Mouse (Mus musculus) layer of hippocampus, postnatal 36 days (tissue): ENCODE measurements around the gene Rrp15. TPM values are rescaled to one million over a fixed set of nuclear protein-coding genes. Genes with fewer than 3 reads are reported as not detected.
"Not testable (repeated sequence)": the region's sequence is repeated elsewhere in the genome, so short reads cannot be mapped to it uniquely, and the experiment has no call there.

Experiments
- DNase-seq, 2 experiments: peaks; one replicate each; pipeline ENCODE4 v3.0.0; 2022
- total RNA-seq, 2 experiments: library from RNA; stranded (reverse); gene quantifications; 2 replicates each; pipeline ENCODE4 v1.2.3; 2021

Gene Rrp15
- 10 to 100 TPM; 14.7 to 14.8 TPM for total RNA-seq

GRCm38 (mm10) chr1:186748724-186749653 is at the start of gene Rrp15:
TSS of gene Rrp15 (minus strand) at chr1:186749358.
- peak; percentile 81 to 83 for DNase-seq

DNA sequence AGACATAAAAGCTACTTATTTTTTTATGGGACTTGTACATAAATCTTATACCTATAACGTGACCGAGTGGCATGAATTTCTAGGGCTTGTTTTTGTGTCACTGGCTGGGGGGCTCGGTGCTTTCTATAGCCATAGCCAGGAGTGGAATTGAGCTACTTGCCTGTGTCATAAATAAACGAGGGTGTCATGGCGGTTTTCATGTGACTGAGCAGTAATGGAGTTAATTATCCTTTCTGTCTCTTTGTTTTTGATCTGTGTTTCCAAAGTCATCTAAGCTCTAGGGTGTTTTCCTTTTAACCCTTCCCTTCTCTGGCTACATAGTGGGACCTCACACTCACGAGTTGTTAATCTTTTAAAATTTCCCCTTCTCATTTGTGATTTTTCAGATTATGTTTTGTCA is 48.8 kb upstream of the Rrp15 start:
- DNase-seq, result no peak

DNA sequence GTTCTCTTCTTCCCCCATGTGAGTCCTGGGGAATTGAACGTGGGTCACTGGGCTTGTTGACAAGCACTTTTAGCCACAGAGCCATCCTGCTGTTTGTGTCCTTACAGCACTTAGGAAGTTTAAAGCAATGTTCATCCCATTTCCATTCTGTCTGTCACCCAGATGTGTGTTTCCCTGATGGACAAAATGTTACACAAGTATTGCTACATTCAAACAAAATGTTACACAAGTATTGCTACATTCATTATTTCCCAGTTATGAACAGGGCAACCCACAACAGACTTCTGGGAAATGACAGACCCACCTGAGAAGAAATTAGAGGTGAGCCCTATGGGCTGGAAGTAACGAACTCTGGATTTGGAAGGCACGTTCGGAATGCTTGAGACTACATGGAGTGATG is 36.2 kb upstream of the Rrp15 start:
- no peak for DNase-seq

GRCm38 (mm10) chr1:186780826-186781225 is 31.7 kb upstream of the Rrp15 start:
- no peak for DNase-seq

GRCm38 (mm10) chr1:186773124-186773523 is 24.0 kb upstream of the Rrp15 start:
- DNase-seq, result no peak

DNA sequence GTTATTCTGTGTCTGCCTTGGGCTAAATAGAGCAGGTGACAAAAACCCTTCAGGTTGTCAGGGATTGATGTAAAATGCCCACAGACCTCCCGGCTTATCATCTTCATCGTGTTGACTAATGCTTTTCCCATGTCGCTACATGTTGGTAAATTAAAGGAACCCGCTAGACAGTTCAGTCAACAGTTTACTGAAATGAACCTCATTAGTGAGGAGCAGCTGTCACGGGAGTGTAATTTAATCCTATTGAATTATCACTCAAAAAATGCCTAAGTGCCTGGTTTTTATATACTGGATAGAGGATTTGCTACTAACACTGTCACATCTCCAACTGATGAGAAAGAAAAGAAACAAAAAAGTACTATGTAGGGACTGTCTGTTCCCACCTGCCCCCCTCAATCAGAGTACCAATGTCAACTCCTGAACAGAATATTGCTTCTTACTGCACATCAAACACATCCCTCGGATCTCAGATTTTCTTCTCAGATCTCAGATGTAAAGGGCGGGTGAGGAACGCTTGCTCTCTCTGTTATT is 23.5 kb upstream of the Rrp15 start:
- DNase-seq, result no peak

DNA sequence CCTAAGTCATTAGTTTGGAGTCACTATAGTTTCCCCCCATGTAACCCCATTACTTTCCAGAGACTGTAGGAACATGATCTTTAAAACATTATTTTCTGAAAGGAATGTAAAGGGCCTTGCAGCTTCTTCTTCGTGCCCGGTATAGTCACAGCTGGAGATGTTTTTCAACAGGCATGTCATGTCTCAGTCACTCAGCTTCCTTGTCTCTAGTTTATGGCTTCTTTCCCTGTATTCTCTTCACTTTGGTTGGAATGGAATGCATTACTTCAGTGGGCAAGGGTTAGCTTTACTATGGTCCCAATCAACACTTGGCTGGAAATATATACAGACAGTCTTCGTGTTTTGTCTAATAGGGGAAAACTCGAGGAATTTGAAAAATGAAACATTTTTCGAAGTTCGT is 22.8 kb upstream of the Rrp15 start:
- DNase-seq, result no peak

DNA sequence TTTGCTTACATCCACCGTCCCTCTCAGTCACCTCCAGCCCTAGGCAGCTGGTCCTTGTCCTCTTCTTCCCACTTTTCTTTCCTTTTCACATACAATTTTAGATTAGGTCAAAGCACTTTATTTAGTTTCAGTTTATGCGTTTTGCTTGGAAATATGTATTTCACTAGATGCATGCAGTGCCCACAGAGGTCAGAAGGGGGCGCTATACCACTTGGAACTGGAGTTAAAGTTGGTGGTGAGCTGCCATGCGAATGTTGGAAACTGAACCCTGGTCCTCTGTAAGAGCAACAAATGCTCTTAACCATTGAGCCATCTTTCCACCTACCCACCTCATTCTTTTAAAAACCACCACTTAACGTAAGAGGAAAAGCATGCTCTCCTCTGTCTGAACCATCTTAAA is 21.5 kb upstream of the Rrp15 start:
- no peak for DNase-seq

DNA sequence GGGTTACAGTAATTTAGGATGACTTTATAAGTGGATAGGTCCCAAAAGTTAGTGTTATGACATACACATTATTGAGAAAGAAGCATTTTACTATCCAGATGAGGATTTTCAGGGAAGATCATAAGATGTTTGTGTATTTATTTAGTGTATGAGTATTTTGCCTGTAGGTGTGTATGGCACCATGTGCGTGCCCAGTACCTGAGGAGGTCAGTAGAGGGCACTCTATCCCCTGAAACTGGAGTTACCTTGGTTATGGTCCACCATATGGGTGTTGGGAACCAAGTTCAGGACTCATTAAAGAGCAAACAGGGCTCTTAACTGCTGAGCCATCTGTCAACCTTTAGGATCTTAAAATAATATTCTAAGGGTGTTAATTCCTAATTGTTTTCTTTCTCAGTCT is 19.2 kb upstream of the Rrp15 start:
- no peak for DNase-seq

DNA sequence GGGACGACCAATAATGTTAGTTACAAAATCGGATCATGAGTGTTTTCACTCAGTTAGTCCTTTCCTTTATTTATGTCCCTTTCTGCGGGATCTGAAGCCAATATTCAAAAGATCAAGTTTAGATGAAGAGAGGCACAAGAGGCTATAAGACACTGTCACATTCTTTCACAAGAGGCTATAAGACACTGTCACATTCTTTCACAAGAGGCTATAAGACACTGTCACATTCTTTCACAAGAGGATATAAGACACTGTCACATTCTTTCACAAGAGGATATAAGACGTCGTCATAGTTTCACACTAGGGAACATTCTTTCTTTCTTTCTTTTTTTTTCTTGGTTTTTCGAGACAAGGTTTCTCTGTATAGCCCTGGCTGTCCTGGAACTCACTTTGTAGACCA is 14.3 kb upstream of the Rrp15 start:
- DNase-seq, result not testable (repeated sequence)

DNA sequence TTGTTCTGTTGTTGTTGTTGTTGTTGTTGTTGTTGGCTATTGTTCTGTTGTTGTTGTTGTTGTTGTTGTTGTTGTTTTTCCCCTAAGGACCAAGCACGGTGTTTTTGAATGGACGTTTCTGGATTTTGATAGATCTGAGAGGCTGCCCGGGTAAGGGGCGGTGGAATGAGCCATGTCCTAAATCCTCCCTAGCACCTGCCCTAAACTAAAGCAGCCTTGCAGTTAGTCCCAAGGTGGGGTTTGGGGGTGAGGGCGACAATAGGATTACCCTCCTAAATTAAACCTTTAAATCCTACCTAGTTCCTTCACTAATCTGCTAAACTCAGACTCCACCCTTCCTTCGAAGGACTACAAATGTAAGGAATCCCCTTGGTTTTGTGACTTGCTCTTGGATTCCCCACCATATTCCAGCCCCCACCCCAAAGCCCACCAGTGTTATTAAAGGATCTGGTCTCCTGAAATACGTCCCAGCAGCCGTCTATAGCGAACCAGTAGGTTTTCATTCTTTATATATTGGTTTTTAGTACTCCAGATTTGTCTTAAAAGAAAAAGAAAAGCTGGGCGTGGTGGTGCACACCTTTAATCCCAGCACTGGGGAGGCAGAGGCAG is 621 bp upstream of the Rrp15 start:
- DNase-seq, result peak in 1 of 2 experiments; percentile 5

DNA sequence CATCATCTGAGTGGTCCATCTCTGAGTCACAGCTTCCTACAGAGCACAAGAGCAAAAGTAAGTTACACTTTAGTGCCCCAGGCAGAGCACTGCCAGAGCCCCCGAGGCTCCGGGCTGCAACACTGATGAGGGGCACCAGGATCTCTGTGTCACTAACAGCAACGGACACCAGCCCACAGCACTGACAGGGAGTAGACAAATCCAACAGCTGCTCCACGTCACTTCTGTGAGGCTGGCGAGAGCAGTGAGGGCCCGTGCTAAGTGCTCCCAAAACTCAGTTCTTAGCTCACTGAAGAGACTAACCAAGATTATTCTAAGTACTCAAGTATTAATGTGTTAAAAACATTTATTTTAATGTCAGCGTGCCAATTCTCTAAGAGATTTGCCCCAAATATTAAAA is 9.3 kb downstream of the Rrp15 start:
- no peak for DNase-seq

- no peak for DNase-seq
Observed at GRCm38 (mm10) chr1:186735537-186735936, 13.6 kb downstream of the Rrp15 start.

DNA sequence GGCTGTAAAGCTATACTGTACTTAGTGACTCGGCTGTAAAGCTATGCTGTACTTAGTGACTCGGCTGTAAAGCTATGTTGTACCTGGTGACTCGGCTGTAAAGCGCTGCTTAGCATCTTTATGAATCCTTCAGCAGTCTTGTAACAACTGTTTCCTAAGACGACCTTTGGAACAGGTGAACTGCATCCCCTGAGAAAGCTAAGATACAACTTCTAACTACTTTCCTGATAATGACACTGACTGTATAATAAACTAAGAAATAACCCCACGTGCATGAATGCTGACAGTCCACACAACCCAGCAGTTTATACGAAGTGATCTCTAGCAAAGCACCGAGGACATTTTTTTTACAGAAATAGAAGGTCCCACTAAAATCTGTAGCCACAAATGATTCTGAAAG is 16.1 kb downstream of the Rrp15 start:
- DNase-seq, result no peak

- no peak for DNase-seq
Observed at GRCm38 (mm10) chr1:186728778-186729177, 20.4 kb downstream of the Rrp15 start.

DNA sequence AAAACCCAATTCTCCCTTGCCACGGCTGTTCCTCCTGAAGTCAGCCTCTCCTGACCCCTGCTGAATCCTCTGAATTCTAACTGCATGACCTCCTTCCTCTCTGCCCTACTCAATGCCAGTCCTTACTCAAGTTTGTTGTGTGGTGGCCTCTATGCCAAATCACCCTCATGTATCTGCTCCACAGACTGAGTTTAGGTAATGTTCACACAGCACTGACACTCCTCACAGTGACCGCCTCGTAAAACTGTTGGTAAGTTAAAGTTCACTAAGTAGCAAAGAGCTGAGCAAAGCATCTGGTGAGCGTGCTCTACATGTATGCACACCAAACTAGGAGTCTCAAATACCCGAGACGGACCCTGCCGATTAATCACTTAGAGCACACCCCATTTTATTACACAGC is 23.0 kb downstream of the Rrp15 start:
- no peak for DNase-seq

- DNase-seq, result no peak
Observed at GRCm38 (mm10) chr1:186722299-186722698, 26.9 kb downstream of the Rrp15 start.

DNA sequence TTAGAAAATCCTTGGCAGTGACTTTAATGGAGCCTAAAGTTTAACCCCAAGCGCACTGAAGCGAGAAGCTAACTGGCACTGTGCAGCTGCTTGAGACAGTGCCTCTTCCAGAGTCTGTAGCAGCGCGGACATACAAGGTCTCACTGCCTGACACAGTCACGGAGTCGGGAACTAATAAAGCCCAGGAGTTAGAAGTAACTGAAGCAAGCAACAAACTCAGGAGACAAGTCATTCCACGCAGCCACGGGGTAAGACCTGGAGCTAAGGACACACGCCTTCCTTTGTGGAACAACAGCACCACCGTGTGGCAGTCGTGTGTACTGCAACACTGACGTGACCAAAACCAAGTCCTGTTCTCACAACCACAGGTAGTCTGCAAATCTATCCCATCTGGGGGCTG is 27.3 kb downstream of the Rrp15 start:
- peak; percentile 77 to 83 for DNase-seq

DNA sequence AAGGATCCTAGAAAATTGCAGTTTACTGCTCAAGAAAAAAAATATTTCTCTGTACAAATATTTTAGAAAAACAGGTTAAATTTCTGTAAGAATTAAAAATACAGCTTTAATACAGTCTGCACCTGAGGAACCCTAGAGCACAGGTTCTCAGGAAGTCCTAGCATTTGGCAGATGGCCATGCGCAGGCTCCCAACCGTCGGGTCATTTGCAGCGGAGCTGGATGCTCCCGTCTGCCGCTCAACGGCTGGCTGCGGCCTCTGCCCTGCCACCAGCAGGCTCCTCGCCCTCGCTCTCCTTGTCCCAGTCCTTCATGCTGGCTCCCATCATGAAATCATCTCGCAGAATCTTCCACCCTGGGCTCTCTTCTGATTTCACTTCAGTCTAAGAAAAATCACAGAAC is 28.0 kb downstream of the Rrp15 start:
- no peak for DNase-seq

- DNase-seq, result no peak
Observed at GRCm38 (mm10) chr1:186719708-186720107, 29.4 kb downstream of the Rrp15 start.

DNA sequence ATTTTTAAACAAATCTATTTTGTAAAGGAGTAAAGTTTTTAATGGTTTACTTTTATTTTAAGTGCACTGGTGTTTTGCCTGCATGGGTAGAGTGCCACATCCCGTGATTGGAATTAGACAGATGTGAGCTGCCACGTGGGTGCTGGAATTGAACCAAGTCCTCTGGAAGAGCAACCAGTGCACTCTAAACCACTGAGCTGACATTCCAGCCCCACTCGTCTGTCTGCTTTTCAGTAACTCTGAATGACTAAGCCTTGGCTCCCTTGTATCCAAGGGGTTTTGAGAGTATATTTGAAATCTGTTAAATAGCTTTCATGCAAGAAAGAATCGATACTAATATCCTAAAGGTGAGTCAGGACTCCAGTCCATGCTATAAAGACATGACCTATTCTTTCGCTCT is 30.3 kb downstream of the Rrp15 start:
- DNase-seq, result no peak

DNA sequence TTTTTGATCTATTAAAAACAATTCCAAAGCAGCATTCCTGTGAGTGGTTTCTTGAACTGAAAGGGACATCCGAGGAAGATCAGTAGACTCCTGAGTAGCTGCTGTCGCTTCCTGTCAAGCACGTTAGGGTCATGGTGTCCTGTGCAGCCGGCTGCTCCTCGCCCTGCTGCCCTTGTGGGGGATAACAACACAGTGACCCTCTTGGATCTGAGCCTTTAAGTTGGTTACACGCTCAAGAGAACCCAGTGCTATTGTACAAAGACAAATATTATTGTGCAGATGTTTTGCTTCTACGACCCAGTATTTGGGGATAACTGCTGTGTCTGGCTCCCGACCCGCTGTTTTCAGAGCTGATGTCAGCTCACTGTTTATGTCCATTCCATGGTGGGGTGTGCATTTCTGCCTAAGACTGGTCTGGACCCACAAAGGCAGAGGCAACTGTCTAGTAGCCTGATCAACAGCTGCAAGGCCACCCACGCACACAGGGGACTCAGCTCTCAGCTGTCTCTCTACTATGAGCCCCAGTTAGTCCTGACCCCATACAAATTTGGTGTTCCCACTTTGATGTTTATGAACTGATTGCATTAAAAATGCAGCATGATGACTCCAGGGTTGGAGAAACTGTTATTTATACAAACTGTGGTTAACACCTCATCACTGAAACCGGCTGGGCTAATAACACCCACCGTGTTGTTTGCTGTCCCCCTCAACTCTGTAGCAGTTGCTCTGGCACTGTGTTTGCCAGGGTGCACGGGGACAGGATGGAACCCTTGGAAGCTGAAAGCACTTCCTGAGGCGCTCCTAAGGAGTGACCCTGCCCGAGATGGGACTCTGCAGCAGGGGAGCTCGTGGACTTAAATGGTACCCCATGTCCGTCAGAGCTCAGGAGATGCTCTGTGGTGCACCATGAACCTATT is 33.9 kb downstream of the Rrp15 start:
- no peak for DNase-seq

DNA sequence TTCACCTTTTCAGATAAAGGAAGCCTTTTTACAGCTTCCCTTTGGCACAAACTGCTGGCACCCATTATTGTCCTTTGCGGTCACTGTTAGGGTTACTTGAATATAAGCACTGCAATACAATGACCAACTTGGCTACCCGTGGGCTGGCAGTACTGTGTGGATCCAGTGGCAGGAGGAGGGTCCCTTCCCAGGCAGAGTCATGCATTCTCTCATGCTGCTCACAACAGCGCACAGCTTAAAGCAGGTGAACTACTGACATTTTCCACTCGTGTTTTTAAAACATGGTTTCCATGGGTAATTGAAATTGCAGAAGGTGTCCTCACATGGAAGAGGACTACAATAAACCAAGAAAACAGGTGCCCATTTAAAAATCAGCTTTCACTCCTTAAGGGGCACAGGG is 34.9 kb downstream of the Rrp15 start:
- no peak for DNase-seq
